Mouse (Mus musculus): ENCODE measurements around the gene Zscan4c. TPM values are rescaled to one million over a fixed set of nuclear protein-coding genes. Genes with fewer than 3 reads are reported as not detected.

Zscan4c gene
- polyA plus RNA-seq (2012; rRNA removed), result not detected in 2 replicates

GRCm38 (mm10) chr7:11005445-11005844 is at the start of gene Zscan4c:
Gene Zscan4c, plus strand, starts transcription at chr7:11005745.

Other genes with a start within 250 kb of the Zscan4c start
- not detected in 2 replicates for gene Zscan4b, start 100.7 kb upstream of the Zscan4c start, polyA plus RNA-seq (2012; rRNA removed)
- not detected in 2 replicates for gene Zscan4-ps1, start 63.9 kb downstream of the Zscan4c start, polyA plus RNA-seq (2012; rRNA removed)
- gene Zscan4d, start 160.4 kb downstream of the Zscan4c start, polyA plus RNA-seq (2012; rRNA removed), result not detected in 2 replicates